Mouse (Mus musculus) liver, embryonic 12.5 days (tissue): ENCODE results near the gene Zfp11. TPM values are rescaled to one million over a fixed set of nuclear protein-coding genes. Genes with fewer than 3 reads are reported as not detected.

ENCODE experiments used
- polyA plus RNA-seq: library from polyadenylated mRNA; unstranded; fragments of >200 nt; fragmentation: Nextera tagmentation; extraction: Ambion mirVana; gene quantifications from 2 replicates; pipeline ENCODE4 v1.2.1, GENCODE M21; 2016

The Zfp11 gene
- polyA plus RNA-seq, 1 experiment from 2014 or later: 1.2 TPM

Other genes starting within 250 kb of the Zfp11 start
- gene Sfswap, start 168.9 kb downstream of the Zfp11 start, polyA plus RNA-seq: 29.7 and 31.3 TPM in 2 replicates
- 0.38 and 0.39 TPM in 2 replicates for gene Mmp17, start 85.9 kb downstream of the Zfp11 start, polyA plus RNA-seq
- not detected in 2 replicates for gene Sept14, start 38.4 kb upstream of the Zfp11 start, polyA plus RNA-seq
- gene Mrps17, start 45.4 kb upstream of the Zfp11 start, polyA plus RNA-seq: 139 and 145 TPM in 2 replicates
- gene Nipsnap2, start 55.0 kb upstream of the Zfp11 start, polyA plus RNA-seq: 32.8 and 36.9 TPM in 2 replicates
- gene Psph, start 117.3 kb upstream of the Zfp11 start, polyA plus RNA-seq: 88.0 and 88.7 TPM in 2 replicates
- gene Sumf2, start 176.9 kb upstream of the Zfp11 start, polyA plus RNA-seq: 34.1 and 36.2 TPM in 2 replicates
- 607 and 628 TPM in 2 replicates for gene Chchd2, start 217.4 kb upstream of the Zfp11 start, polyA plus RNA-seq
- 1.7 and 1.8 TPM in 2 replicates for gene Zbed5, start 225.6 kb upstream of the Zfp11 start, polyA plus RNA-seq
- 0.23 TPM in 2 replicates for gene Phkg1, start 228.4 kb upstream of the Zfp11 start, polyA plus RNA-seq
- 0.87 and 0.92 TPM in 2 replicates for gene Nupr1l, start 238.4 kb upstream of the Zfp11 start, polyA plus RNA-seq